Mouse (Mus musculus): ENCODE measurements around the gene Upk3bl. TPM values are rescaled to one million over a fixed set of nuclear protein-coding genes. Genes with fewer than 3 reads are reported as not detected.

Gene Upk3bl
- polyA plus RNA-seq, 1 experiment = 0.11 TPM

DNA sequence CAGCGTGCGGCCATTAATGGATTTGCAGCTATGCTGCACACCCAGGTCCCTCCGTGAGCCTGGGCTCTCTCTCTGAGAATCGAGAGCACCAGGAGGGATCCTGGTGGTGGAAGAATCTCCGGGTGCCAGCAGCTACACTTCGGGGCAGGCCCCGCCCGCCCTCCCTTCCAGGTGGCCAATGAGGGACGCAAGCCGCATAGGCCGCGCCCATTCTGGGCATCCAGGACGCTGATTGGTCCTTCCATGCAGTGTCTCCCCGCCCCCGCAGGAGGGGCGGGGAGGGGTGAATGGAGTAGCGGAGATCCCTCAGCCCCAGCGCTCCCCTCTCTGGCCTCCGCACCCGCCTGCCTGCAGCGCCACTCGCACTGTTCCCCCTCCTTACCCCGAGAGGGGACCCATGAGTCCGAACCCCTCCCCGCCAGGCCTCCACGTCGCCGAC lies 29.4 kb downstream of the Upk3bl start, which contains the start of gene Rasa4:
Gene Rasa4, plus strand, starts transcription at position 248 of the 439 bp plus-strand sequence.
- TF ChIP-seq CTCF (IDR thresholded peaks at IDR 0.05; ENCODE audit: control insufficient read depth, insufficient read depth, insufficient read length) = no peak
- TF ChIP-seq FOSL1 (IDR thresholded peaks at IDR 0.05; ENCODE audit: insufficient read depth, low read length, poor library complexity, severe bottlenecking) = no peak
- H3K4me3 ChIP-seq (ENCODE audit: insufficient read depth, poor library complexity, severe bottlenecking) = peak within 1 kb of the TSS; percentile 76
- H3K79me3 ChIP-seq (ENCODE audit: low read depth) = peaks cover 16% of the 10 kb centered on the region
- peaks cover 44% of the 10 kb centered on the region for H3K79me2 ChIP-seq (ENCODE audit: control insufficient read depth, insufficient read depth)
- H3K27me3 ChIP-seq (ENCODE audit: control insufficient read depth, insufficient read depth, insufficient read length) = no peaks in the 10 kb centered on the region
- peak within 1 kb of the TSS; percentile 81 for H3ac ChIP-seq (ENCODE audit: control insufficient read depth, insufficient read length, low read depth)
- peaks cover 5% of the 10 kb centered on the region for H3K36me3 ChIP-seq (ENCODE audit: control insufficient read depth, insufficient read depth)

DNA sequence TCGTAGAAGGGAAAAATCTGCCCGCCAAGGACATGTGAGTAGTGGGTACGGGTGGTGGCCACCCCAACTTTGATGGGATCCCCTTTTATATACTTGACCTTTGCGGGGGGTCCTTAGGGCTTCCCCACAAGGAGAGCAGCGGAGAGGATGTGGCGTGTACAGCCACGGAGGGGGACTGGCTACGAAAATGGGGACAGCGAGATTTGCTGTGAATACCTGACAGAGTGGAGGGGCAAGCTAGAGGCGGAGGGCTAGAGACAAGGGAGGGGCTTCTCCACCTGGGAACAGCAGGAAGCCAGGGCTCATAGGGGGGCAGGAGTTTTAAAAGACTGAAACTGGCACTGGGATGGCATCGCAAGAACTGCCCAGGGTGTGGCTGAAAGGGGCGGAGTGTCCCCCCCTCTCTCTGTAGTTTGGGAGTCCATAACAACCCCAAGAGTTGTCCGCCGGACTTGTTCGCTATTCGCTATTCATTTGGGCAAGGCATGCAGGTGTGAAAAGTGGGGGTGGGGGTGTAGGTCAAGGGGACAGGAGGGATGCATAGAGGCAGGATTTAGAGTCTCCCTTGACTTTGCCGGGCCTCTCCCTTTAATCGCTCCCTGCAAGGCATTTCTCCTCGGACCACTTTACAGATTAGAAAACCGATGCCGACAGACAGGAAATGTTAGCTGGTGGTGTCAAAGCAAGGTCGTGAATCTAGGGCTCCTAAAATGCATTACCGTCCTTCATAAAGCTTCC lies 30.0 kb downstream of the Upk3bl start:
- Histone ChIP-seq H3K79me3 (ENCODE audit: low read depth) (peaks cover 16% of the 10 kb centered on the region), H3K79me2 (ENCODE audit: control insufficient read depth, insufficient read depth) (peaks cover 44% of the 10 kb centered on the region), H3K27me3 (ENCODE audit: control insufficient read depth, insufficient read depth, insufficient read length) (no peaks in the 10 kb centered on the region), H3K4me3 (ENCODE audit: insufficient read depth, poor library complexity, severe bottlenecking) (peak overlapping the region; percentile 76), H3K36me3 (ENCODE audit: control insufficient read depth, insufficient read depth) (peaks cover 6% of the 10 kb centered on the region), H3ac (ENCODE audit: control insufficient read depth, insufficient read length, low read depth) (peak overlapping the region; percentile 81)
- no peak for TF ChIP-seq CEBPB (IDR thresholded peaks at IDR 0.05; ENCODE audit: low read depth)

DNA sequence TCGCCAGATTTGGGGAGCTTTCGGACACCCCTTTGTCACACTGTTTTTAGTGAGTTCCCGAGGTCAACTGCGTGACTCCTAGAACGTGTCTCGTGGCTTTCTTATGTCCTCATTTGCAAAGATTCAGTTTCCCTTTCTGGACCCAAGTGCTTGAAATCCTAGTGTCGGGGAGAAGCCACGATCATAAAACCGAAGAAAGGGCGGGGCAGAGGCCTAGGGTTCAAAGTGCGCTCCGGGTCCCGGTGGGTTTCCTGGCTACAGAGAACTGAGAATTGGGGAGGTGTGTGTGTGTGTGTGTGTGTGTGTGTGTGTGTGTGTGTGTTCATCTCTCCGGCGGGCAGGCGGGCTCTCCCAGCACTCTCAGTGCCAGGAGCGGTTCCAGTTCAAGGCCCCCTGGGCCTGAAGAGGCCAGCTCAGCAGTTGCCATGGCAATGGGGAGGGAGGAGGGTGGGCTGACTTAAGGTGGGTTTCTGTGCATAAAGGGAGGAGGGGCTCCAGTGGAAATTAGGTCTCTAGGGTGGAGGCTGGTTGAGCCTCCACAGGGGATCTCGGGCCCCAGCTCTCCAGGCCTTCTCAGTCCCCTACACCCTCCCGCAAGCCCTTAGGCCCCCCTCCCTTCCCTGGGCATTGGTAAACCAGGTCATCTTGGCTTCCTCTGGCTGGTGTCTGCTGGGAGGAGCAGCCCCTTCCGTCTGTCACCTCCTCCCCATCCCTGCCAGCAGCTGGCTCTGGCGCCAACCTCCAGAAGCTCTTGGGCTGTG lies 30.8 kb downstream of the Upk3bl start:
- no peaks in the 10 kb centered on the region for H3K27me3 ChIP-seq (ENCODE audit: control insufficient read depth, insufficient read depth, insufficient read length)
- peak overlapping the region; percentile 76 for H3K4me3 ChIP-seq (ENCODE audit: insufficient read depth, poor library complexity, severe bottlenecking)
- peaks cover 16% of the 10 kb centered on the region for H3K79me3 ChIP-seq (ENCODE audit: low read depth)
- H3K79me2 ChIP-seq (ENCODE audit: control insufficient read depth, insufficient read depth) = peaks cover 44% of the 10 kb centered on the region
- TF ChIP-seq CTCF (IDR thresholded peaks at IDR 0.05; ENCODE audit: control insufficient read depth, insufficient read depth, insufficient read length) = no peak
- TF ChIP-seq MYOD1 (IDR thresholded peaks at IDR 0.05; ENCODE audit: control insufficient read depth, insufficient read length, low read depth) = no peak
- TF ChIP-seq MYOG (IDR thresholded peaks at IDR 0.05; ENCODE audit: control insufficient read depth, extremely low read depth, insufficient read length) = no peak
- TF ChIP-seq USF1 (IDR thresholded peaks at IDR 0.05; ENCODE audit: low read depth) = no peak
- no peak for TF ChIP-seq CEBPB (IDR thresholded peaks at IDR 0.05; ENCODE audit: low read depth)
- TF ChIP-seq FOSL1 (IDR thresholded peaks at IDR 0.05; ENCODE audit: insufficient read depth, low read length, poor library complexity, severe bottlenecking) = no peak
- TF ChIP-seq MAX (IDR thresholded peaks at IDR 0.05) = no peak
- H3K36me3 ChIP-seq (ENCODE audit: control insufficient read depth, insufficient read depth) = peaks cover 10% of the 10 kb centered on the region
- H3ac ChIP-seq (ENCODE audit: control insufficient read depth, insufficient read length, low read depth) = peak overlapping the region; percentile 81

DNA sequence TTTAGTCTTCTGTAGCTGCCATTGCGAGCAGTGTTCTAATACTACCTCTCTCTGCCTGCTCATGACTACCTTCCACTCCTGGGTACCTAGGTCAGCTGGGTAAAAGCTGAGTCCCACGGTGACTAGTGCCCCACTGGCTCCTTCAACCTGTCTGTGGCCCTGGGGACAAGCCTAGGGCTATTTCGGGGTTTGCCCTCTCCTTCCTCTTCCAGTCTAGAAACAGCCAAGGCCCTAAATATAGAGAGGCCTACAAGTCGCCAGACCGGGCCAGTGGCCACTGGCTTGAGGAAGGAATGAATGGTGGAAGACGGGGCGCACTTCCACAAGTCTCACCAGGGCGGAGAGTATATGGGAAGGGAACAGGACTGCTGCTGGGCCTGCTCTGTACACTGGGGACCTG lies 32.0 kb downstream of the Upk3bl start:
- Histone ChIP-seq H3K79me2 (ENCODE audit: control insufficient read depth, insufficient read depth) (peaks cover 44% of the 10 kb centered on the region), H3K36me3 (ENCODE audit: control insufficient read depth, insufficient read depth) (peaks cover 15% of the 10 kb centered on the region), H3K27me3 (ENCODE audit: control insufficient read depth, insufficient read depth, insufficient read length) (no peaks in the 10 kb centered on the region), H3ac (ENCODE audit: control insufficient read depth, insufficient read length, low read depth) (no peak overlapping the region), H3K4me3 (ENCODE audit: insufficient read depth, poor library complexity, severe bottlenecking) (no peak overlapping the region), H3K79me3 (ENCODE audit: low read depth) (peaks cover 16% of the 10 kb centered on the region)
- TF ChIP-seq MYOD1 (IDR thresholded peaks at IDR 0.05; ENCODE audit: control insufficient read depth, insufficient read length, low read depth) (no peak), USF1 (IDR thresholded peaks at IDR 0.05; ENCODE audit: low read depth) (no peak), MYOG (IDR thresholded peaks at IDR 0.05; ENCODE audit: control insufficient read depth, extremely low read depth, insufficient read length) (no peak), CTCF (IDR thresholded peaks at IDR 0.05; ENCODE audit: control insufficient read depth, insufficient read depth, insufficient read length) (no peak), FOSL1 (IDR thresholded peaks at IDR 0.05; ENCODE audit: insufficient read depth, low read length, poor library complexity, severe bottlenecking) (no peak), MAX (IDR thresholded peaks at IDR 0.05) (no peak), CEBPB (IDR thresholded peaks at IDR 0.05; ENCODE audit: low read depth) (no peak)

DNA sequence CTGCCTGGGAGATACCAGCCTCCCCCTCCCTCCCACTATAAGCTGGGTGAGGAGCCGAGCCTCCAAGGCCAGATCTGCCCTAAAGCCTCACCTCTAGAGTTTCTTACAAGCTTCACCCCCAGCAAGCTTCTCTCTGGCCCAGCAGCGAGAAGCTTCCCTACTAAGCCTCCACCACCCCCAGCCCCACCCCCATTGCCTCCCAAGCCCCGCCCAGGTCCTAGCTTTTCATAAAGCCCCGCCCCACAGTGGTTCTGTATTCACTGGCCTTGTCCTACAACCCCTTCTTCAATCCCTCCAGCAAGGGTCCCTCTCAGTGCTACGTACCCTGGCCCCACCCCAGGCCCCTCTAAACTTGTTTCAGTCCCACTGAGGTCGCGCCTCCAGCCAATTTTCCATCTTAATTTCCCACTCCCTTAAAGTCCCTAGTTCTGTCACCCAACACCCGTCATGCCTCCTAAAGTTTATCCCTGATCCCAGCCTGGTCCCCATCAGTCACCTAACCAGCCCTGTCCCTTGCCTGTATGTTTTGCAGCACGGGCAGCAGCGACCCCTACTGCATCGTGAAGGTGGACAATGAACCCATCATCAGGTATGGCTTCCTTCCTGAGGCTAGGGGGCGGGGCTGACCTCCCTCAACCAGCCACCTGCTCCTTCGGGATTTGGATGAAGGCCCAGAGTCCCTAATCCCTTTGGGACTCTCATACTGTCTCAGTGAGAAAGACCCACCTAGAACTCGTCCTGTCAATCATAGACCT lies 34.7 kb downstream of the Upk3bl start:
- no peaks in the 10 kb centered on the region for H3K27me3 ChIP-seq (ENCODE audit: control insufficient read depth, insufficient read depth, insufficient read length)
- TF ChIP-seq MAX (IDR thresholded peaks at IDR 0.05) (no peak), MYOD1 (IDR thresholded peaks at IDR 0.05; ENCODE audit: control insufficient read depth, insufficient read length, low read depth) (no peak), MYOG (IDR thresholded peaks at IDR 0.05; ENCODE audit: control insufficient read depth, extremely low read depth, insufficient read length) (no peak), USF1 (IDR thresholded peaks at IDR 0.05; ENCODE audit: low read depth) (no peak), FOSL1 (IDR thresholded peaks at IDR 0.05; ENCODE audit: insufficient read depth, low read length, poor library complexity, severe bottlenecking) (no peak), CTCF (IDR thresholded peaks at IDR 0.05; ENCODE audit: control insufficient read depth, insufficient read depth, insufficient read length) (no peak), CEBPB (IDR thresholded peaks at IDR 0.05; ENCODE audit: low read depth) (no peak)

More for the DNA sequence above, 34.7 kb downstream of the Upk3bl start:
- peaks cover 16% of the 10 kb centered on the region for H3K79me3 ChIP-seq (ENCODE audit: low read depth)
- H3ac ChIP-seq (ENCODE audit: control insufficient read depth, insufficient read length, low read depth) = no peak overlapping the region
- peaks cover 42% of the 10 kb centered on the region for H3K79me2 ChIP-seq (ENCODE audit: control insufficient read depth, insufficient read depth)
- H3K4me3 ChIP-seq (ENCODE audit: insufficient read depth, poor library complexity, severe bottlenecking) = no peak overlapping the region
- peaks cover 42% of the 10 kb centered on the region for H3K36me3 ChIP-seq (ENCODE audit: control insufficient read depth, insufficient read depth)

Data from C2C12 (cell line).